Mouse (Mus musculus): ENCODE results near the gene Lars2.

DNA sequence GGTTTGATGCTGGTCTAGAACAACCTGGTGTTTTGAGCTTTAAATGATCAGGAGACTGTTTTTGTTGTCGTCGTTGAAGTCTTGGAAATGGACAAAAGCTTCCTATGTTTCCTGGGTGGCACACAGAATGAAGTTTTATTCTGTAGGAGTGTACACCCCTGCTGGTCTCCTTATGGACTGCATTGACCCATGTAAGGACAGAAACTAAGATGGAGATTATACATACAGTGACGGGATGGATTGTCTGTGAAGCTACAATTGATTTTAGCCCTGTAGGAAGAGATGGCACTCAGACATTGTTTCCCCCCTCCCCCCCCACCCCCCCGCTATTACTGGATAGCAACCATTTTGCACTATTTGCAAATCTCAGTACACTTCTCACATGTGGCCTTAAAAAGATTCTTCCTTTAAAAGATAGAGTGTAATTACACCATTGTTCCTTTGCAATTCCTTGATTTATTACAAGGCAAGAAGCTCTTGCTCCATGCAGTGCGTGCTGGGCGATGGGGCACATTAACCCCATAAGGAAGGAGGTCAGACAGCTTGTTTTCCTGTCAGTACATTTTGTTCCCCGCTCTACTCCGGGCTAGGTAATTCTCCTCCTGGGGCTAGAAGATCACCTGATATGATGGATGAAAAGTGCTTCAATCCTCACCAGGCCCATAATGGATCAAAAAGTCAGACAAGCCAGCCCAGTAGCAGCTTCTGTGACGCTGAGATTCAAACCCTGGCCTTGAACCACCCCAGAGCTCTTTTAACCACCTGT is 602 bp upstream of the Lars2 start:
- TF ChIP-seq MAFK (IDR thresholded peaks at IDR 0.05; ENCODE audit: insufficient read depth, low read depth, low read length) (no peak), ZNF384 (IDR thresholded peaks at IDR 0.05; ENCODE audit: low read depth, low read length) (no peak)
